Mouse (Mus musculus): ENCODE data around the gene Tas2r143.

The Tas2r143 gene

GRCm38 (mm10) chr6:42399938-42400337, at the start of gene Tas2r143:
Tas2r143 (plus strand) TSS chr6:42400238.
- ChIA-PET CTCF (no interaction called here), POLR2A (no interaction called here)

- ChIA-PET CTCF (interaction anchor here in 2 of 4 experiments (0.9 to 2.6 kb wide), 6 partner anchors 11 to 68 kb away, joined by 3 to 25 read pairs (median 3); partner anchors contain the start of gene Fam131b (in 1 of the 2)), POLR2A (interaction anchor here in 2 of 4 experiments (1.0 to 2.6 kb wide), 5 partner anchors 11 to 28 kb away, joined by 3 to 10 read pairs (median 5); partner anchors contain the start of gene Epha1 (in 1 of the 2))
Measured at GRCm38 (mm10) chr6:42350968-42351775, 48.9 kb upstream of the Tas2r143 start.

GRCm38 (mm10) chr6:42351776-42352485, 48.1 kb upstream of the Tas2r143 start:
- ChIA-PET CTCF (interaction anchor here in 2 of 4 experiments (0.9 to 1.0 kb wide), 2 partner anchors 27 to 69 kb away, joined by 3 read pairs; no protein-coding TSS in a partner anchor), POLR2A (interaction anchor here in 1 of 4 experiments (1.0 to 1.5 kb wide), 2 partner anchors 11 to 15 kb away, joined by 3 to 5 read pairs; no protein-coding TSS in a partner anchor)

- CTCF ChIA-PET = interaction anchor here in 1 of 4 experiments (0.5 kb wide), 1 partner anchor 136 kb away, joined by 3 read pairs; no protein-coding TSS in a partner anchor
- POLR2A ChIA-PET = interaction anchor here in 1 of 4 experiments (1.0 to 1.5 kb wide), 2 partner anchors 11 to 14 kb away, joined by 3 to 5 read pairs; no protein-coding TSS in a partner anchor
Measured at GRCm38 (mm10) chr6:42352486-42352846, 47.6 kb upstream of the Tas2r143 start.

GRCm38 (mm10) chr6:42353180-42353579, 46.9 kb upstream of the Tas2r143 start:
- ChIA-PET POLR2A (interaction anchor here in 1 of 4 experiments (1.0 to 1.5 kb wide), 2 partner anchors 10 to 13 kb away, joined by 3 to 5 read pairs; no protein-coding TSS in a partner anchor), CTCF (no interaction called here)

- ChIA-PET CTCF (interaction anchor here in 3 of 4 experiments (0.6 to 1.8 kb wide), 4 partner anchors 12 to 127 kb away, joined by 3 to 4 read pairs (median 4); partner anchors contain the start of gene Fam131b (in 1 of the 3)), POLR2A (interaction anchor here in 1 of 4 experiments (0.6 to 1.0 kb wide), 2 partner anchors 10 to 40 kb away, joined by 3 to 4 read pairs; no protein-coding TSS in a partner anchor)
Measured at GRCm38 (mm10) chr6:42354076-42355019, 45.7 kb upstream of the Tas2r143 start.

GRCm38 (mm10) chr6:42355366-42355765, 44.7 kb upstream of the Tas2r143 start:
- ChIA-PET CTCF (interaction anchor here in 2 of 4 experiments (0.6 to 1.8 kb wide), 4 partner anchors 11 to 128 kb away, joined by 3 to 4 read pairs (median 4); partner anchors contain the start of gene Fam131b (in 1 of the 2)), POLR2A (interaction anchor here in 1 of 4 experiments (0.6 kb wide), 1 partner anchor 41 kb away, joined by 3 read pairs; no protein-coding TSS in a partner anchor)

- CTCF ChIA-PET = interaction anchor here in 2 of 4 experiments (0.5 to 0.6 kb wide), 2 partner anchors 16 to 404 kb away, joined by 3 to 5 read pairs; no protein-coding TSS in a partner anchor
- POLR2A ChIA-PET = no interaction called here
Measured at GRCm38 (mm10) chr6:42355794-42356600, 44.0 kb upstream of the Tas2r143 start.

GRCm38 (mm10) chr6:42356913-42357312, 43.1 kb upstream of the Tas2r143 start:
- ChIA-PET POLR2A (interaction anchor here in 1 of 4 experiments (1.2 kb wide), 1 partner anchor 110 kb away, joined by 3 read pairs; no protein-coding TSS in a partner anchor), CTCF (no interaction called here)

- POLR2A ChIA-PET = interaction anchor here in 1 of 4 experiments (1.2 kb wide), 1 partner anchor 111 kb away, joined by 3 read pairs; no protein-coding TSS in a partner anchor
- CTCF ChIA-PET = no interaction called here
Measured at GRCm38 (mm10) chr6:42357901-42358300, 42.1 kb upstream of the Tas2r143 start.

- POLR2A ChIA-PET = no interaction called here
- CTCF ChIA-PET = no interaction called here
Measured at GRCm38 (mm10) chr6:42358901-42359300, 41.1 kb upstream of the Tas2r143 start.

- ChIA-PET CTCF (no interaction called here), POLR2A (no interaction called here)
Measured at GRCm38 (mm10) chr6:42359364-42360147, 40.5 kb upstream of the Tas2r143 start.

- CTCF ChIA-PET = no interaction called here
- POLR2A ChIA-PET = no interaction called here
Measured at GRCm38 (mm10) chr6:42360231-42360840, 39.7 kb upstream of the Tas2r143 start.

GRCm38 (mm10) chr6:42361041-42361895, 38.8 kb upstream of the Tas2r143 start:
- ChIA-PET CTCF (no interaction called here), POLR2A (no interaction called here)

- CTCF ChIA-PET = no interaction called here
Measured at GRCm38 (mm10) chr6:42362074-42362473, 38.0 kb upstream of the Tas2r143 start.

More at GRCm38 (mm10) chr6:42362074-42362473, 38.0 kb upstream of the Tas2r143 start:
- POLR2A ChIA-PET = no interaction called here
